Mouse (Mus musculus) neural tube, embryonic 14.5 days (tissue): ENCODE measurements around the gene Polk. TPM values are rescaled to one million over a fixed set of nuclear protein-coding genes. Genes with fewer than 3 reads are reported as not detected.

ENCODE experiments used
- ATAC-seq: fragments of 200-750 bp; cut with Nextera tagmentation; 2 replicates; pipeline ENCODE4 v1.8.0; 2017; ENCODE audit warnings: low read depth, mild to moderate bottlenecking, moderate TSS enrichment, moderate library complexity
- H3K27ac ChIP-seq: fragments of 300-500 bp; sonication (generic); 2 replicates; pipeline ENCODE4 v1.5.1; 2014; ENCODE audit warnings: low read depth, mild to moderate bottlenecking, control low read depth, low read length, moderate library complexity, mixed read lengths
- H3K27me3 ChIP-seq: fragments of 300-500 bp; sonication (generic); 2 replicates; pipeline ENCODE4 v1.6.1; 2014; ENCODE audit warnings: low read length; ENCODE audit not compliant: control insufficient read depth, insufficient read depth
- H3K36me3 ChIP-seq: fragments of 300-500 bp; sonication (generic); 2 replicates; pipeline ENCODE4 v1.6.1; 2014; ENCODE audit warnings: low read length, mixed read lengths; ENCODE audit not compliant: control insufficient read depth, insufficient read depth
- H3K4me1 ChIP-seq: fragments of 300-500 bp; sonication (generic); 2 replicates; pipeline ENCODE4 v1.6.1; 2014; ENCODE audit warnings: low read length; ENCODE audit not compliant: control insufficient read depth, insufficient read depth
- H3K4me2 ChIP-seq: fragments of 300-500 bp; sonication (generic); 2 replicates; pipeline ENCODE4 v1.6.1; 2014; ENCODE audit warnings: mild to moderate bottlenecking, low read depth, low read length, control low read depth
- H3K4me3 ChIP-seq: fragments of 300-500 bp; sonication (generic); 2 replicates; pipeline ENCODE4 v1.5.1; 2014; ENCODE audit warnings: low read depth, low read length, control low read depth, mixed read lengths
- H3K9ac ChIP-seq: fragments of 300-500 bp; sonication (generic); replicated peaks from 2 replicates; pipeline ENCODE4 v1.6.1; 2014; ENCODE audit warnings: low read depth, mild to moderate bottlenecking, control low read depth, low read length, mixed read lengths
- H3K9me3 ChIP-seq: fragments of 300-500 bp; sonication (generic); 2 replicates; pipeline ENCODE4 v1.6.1; 2016; ENCODE audit warnings: low read length; ENCODE audit not compliant: control insufficient read depth
- WGBS: fragments of 180-500 bp; shearing (Covaris S2); extraction: QIAGEN DNeasy Blood & Tissue Kit; methylation state at CpG from one replicate; pipeline ENCODE4 v1.1.7; 2014; 5-methylcytosine and 5-hydroxymethylcytosine counted together
- polyA plus RNA-seq: library from polyadenylated mRNA; unstranded; fragments of >200 nt; fragmentation: Nextera tagmentation; extraction: Ambion mirVana; gene quantifications from 2 replicates; pipeline ENCODE4 v1.2.1, GENCODE M21; 2014

Gene Polk
- polyA plus RNA-seq, 1 experiment from 2014 or later = 6.7 TPM

- no peaks in the 10 kb centered on the region for H3K4me1 ChIP-seq
- no peaks in the 10 kb centered on the region for H3K27me3 ChIP-seq
- no peak overlapping the region for H3K4me2 ChIP-seq
- WGBS = 81% methylated on average over 2 of the region's 2 CpGs
- no peak overlapping the region for H3K4me3 ChIP-seq
- H3K36me3 ChIP-seq = no peaks in the 10 kb centered on the region
- H3K27ac ChIP-seq = no peak overlapping the region
- no peak overlapping the region for H3K9ac ChIP-seq
- H3K9me3 ChIP-seq = no peaks in the 10 kb centered on the region
- ATAC-seq = no peak
These were observed 42.5 kb downstream of the Polk start for GRCm38 (mm10) chr13:96499891-96500290.

GRCm38 (mm10) chr13:96496630-96497029 is 45.7 kb downstream of the Polk start:
- no peaks in the 10 kb centered on the region for H3K27me3 ChIP-seq
- no peak overlapping the region for H3K4me3 ChIP-seq
- no peak overlapping the region for H3K27ac ChIP-seq
- WGBS = 86% methylated on average over 8 of the region's 8 CpGs
- no peaks in the 10 kb centered on the region for H3K4me1 ChIP-seq
- no peak for ATAC-seq
- H3K9ac ChIP-seq = no peak overlapping the region
- H3K9me3 ChIP-seq = no peaks in the 10 kb centered on the region
- no peaks in the 10 kb centered on the region for H3K36me3 ChIP-seq
- no peak overlapping the region for H3K4me2 ChIP-seq

GRCm38 (mm10) chr13:96490433-96490832 is 51.9 kb downstream of the Polk start, which contains the start of gene Gm17622:
Gene Gm17622 (plus strand): TSS chr13:96490733.
- Histone ChIP-seq H3K36me3 (no peaks in the 10 kb centered on the region), H3K4me3 (no peak within 1 kb of the TSS), H3K4me1 (no peaks in the 10 kb centered on the region), H3K27ac (no peak within 1 kb of the TSS), H3K9ac (no peak within 1 kb of the TSS), H3K4me2 (no peak within 1 kb of the TSS), H3K27me3 (no peaks in the 10 kb centered on the region), H3K9me3 (no peaks in the 10 kb centered on the region)
- 98% methylated on average over 3 of the region's 3 CpGs for WGBS
- ATAC-seq = no peak

- WGBS = 92% methylated on average over 6 of the region's 6 CpGs
- no peak overlapping the region for H3K9ac ChIP-seq
- H3K27ac ChIP-seq = no peak overlapping the region
- H3K4me2 ChIP-seq = no peak overlapping the region
- H3K4me3 ChIP-seq = no peak overlapping the region
- H3K9me3 ChIP-seq = no peaks in the 10 kb centered on the region
- no peaks in the 10 kb centered on the region for H3K27me3 ChIP-seq
- H3K36me3 ChIP-seq = no peaks in the 10 kb centered on the region
- no peaks in the 10 kb centered on the region for H3K4me1 ChIP-seq
- ATAC-seq = no peak
These were observed 54.4 kb downstream of the Polk start for GRCm38 (mm10) chr13:96487968-96488367.

GRCm38 (mm10) chr13:96487230-96487629 is 55.1 kb downstream of the Polk start:
- Histone ChIP-seq H3K9me3 (no peaks in the 10 kb centered on the region), H3K36me3 (no peaks in the 10 kb centered on the region), H3K27me3 (no peaks in the 10 kb centered on the region), H3K4me1 (no peaks in the 10 kb centered on the region), H3K9ac (no peak overlapping the region), H3K4me3 (no peak overlapping the region), H3K27ac (no peak overlapping the region), H3K4me2 (no peak overlapping the region)
- no peak for ATAC-seq
- WGBS = 93% methylated on average over 6 of the region's 6 CpGs

- Histone ChIP-seq H3K36me3 (no peaks in the 10 kb centered on the region), H3K4me1 (no peaks in the 10 kb centered on the region), H3K4me2 (no peak overlapping the region), H3K4me3 (no peak overlapping the region), H3K9me3 (no peaks in the 10 kb centered on the region), H3K27me3 (no peaks in the 10 kb centered on the region), H3K27ac (no peak overlapping the region), H3K9ac (no peak overlapping the region)
- no peak for ATAC-seq
- WGBS = 97% methylated on average over 1 of the region's 1 CpGs
These were observed 63.4 kb downstream of the Polk start for GRCm38 (mm10) chr13:96478991-96479390.

- no peak overlapping the region for H3K4me3 ChIP-seq
- no peak for ATAC-seq
- H3K9ac ChIP-seq = no peak overlapping the region
- no peaks in the 10 kb centered on the region for H3K9me3 ChIP-seq
- WGBS = 96% methylated on average over 4 of the region's 4 CpGs
- no peaks in the 10 kb centered on the region for H3K27me3 ChIP-seq
- no peak overlapping the region for H3K4me2 ChIP-seq
- H3K27ac ChIP-seq = no peak overlapping the region
- no peaks in the 10 kb centered on the region for H3K4me1 ChIP-seq
- H3K36me3 ChIP-seq = no peaks in the 10 kb centered on the region
These were observed 65.2 kb downstream of the Polk start for GRCm38 (mm10) chr13:96477226-96477625.

- Histone ChIP-seq H3K9ac (no peak within 1 kb of the TSS), H3K27me3 (no peaks in the 10 kb centered on the region), H3K9me3 (no peaks in the 10 kb centered on the region), H3K4me1 (no peaks in the 10 kb centered on the region), H3K4me2 (no peak within 1 kb of the TSS), H3K4me3 (no peak within 1 kb of the TSS), H3K36me3 (no peaks in the 10 kb centered on the region), H3K27ac (no peak within 1 kb of the TSS)
- 92% methylated on average over 14 of the region's 14 CpGs for WGBS
- no peak for ATAC-seq
These were observed 71.4 kb downstream of the Polk start, which contains the start of gene Ankdd1b for GRCm38 (mm10) chr13:96470957-96471356. Gene Ankdd1b (minus strand): TSS chr13:96471198.

GRCm38 (mm10) chr13:96470556-96470955 is 71.8 kb downstream of the Polk start:
- H3K9ac ChIP-seq = no peak overlapping the region
- no peaks in the 10 kb centered on the region for H3K4me1 ChIP-seq
- no peaks in the 10 kb centered on the region for H3K27me3 ChIP-seq
- no peak overlapping the region for H3K4me2 ChIP-seq
- H3K27ac ChIP-seq = no peak overlapping the region
- WGBS = 89% methylated on average over 6 of the region's 6 CpGs
- H3K9me3 ChIP-seq = no peaks in the 10 kb centered on the region
- no peaks in the 10 kb centered on the region for H3K36me3 ChIP-seq
- no peak for ATAC-seq
- no peak overlapping the region for H3K4me3 ChIP-seq

- no peak for ATAC-seq
- H3K27ac ChIP-seq = no peak overlapping the region
- no peaks in the 10 kb centered on the region for H3K9me3 ChIP-seq
- no peaks in the 10 kb centered on the region for H3K36me3 ChIP-seq
- no peak overlapping the region for H3K4me3 ChIP-seq
- no peak overlapping the region for H3K9ac ChIP-seq
- H3K27me3 ChIP-seq = no peaks in the 10 kb centered on the region
- WGBS = 91% methylated on average over 5 of the region's 5 CpGs
- no peaks in the 10 kb centered on the region for H3K4me1 ChIP-seq
- H3K4me2 ChIP-seq = no peak overlapping the region
These were observed 73.7 kb downstream of the Polk start for GRCm38 (mm10) chr13:96468678-96469077.
